Mouse (Mus musculus) liver, adult 2 months (tissue): ENCODE results near the gene Timmdc1.

Source experiments
- CTCF ChIP-seq: fragments of 200-500 bp; IDR thresholded peaks from 2 replicates; pipeline ENCODE4 v1.5.1; 2011; ENCODE audit warnings: low read depth, low read length, control low read depth
- POLR2A ChIP-seq: fragments of 200-500 bp; IDR thresholded peaks from 2 replicates; pipeline ENCODE4 v1.6.1; 2011; ENCODE audit warnings: low read length, control low read depth; ENCODE audit not compliant: insufficient read depth; ENCODE audit errors: extremely low read depth

- TF ChIP-seq CTCF (peak; percentile 23; the same call in 1 of the 2 replicates), POLR2A (no peak)
Observed at GRCm38 (mm10) chr16:38468706-38469018, 53.8 kb downstream of the Timmdc1 start.
